Mouse (Mus musculus) heart, postnatal 10 days (tissue): ENCODE measurements at regions not wholly inside any gene's neighbourhood (a gene's known extent, or its start where the extent isn't known, plus 50 kb on each side); places are given as distances from the start of the nearest gene placed in this dataset.

ENCODE experiments used
- DNase-seq, 2 experiments: peaks; one replicate each; pipeline ENCODE4 v3.0.0; 2021
- intact Hi-C: fragments of 180-260 bp; cut with DNase I; formaldehyde crosslinking; loops from one replicate; pipeline ENCODE4 v1.15.1; 2025

DNA sequence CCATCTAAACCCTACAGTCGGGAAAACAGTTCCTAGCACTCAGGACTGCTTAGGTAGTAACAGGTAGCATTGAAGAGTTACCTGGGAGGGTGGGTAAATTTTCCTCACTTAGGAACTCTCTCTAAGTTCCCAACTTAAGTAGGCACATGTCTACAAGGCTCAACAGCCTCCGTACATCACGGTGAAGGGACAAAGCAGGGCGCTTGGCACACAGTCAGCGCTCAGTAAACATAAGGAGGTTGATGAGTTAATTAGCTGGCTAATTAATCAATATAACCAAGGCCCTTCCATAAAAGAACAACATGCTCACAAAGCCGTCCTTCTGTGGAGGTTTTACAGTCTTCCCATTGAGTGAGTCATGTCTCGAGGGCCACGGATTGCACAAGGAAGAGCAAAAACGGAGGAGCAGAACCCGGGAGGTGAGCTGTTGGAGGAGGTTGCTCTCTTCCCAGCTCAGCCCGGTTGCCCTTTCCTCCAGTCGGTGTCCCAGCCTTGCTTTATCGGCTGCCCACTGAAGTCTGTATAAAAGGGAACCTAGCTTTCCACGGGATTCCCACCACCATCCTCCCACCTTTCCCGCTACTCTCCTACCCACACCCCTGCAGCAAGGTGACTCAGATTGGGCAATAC, 180.2 kb downstream of the Ly86 start:
- DNase-seq = no peak
- intact Hi-C loops = no loop called here

DNA sequence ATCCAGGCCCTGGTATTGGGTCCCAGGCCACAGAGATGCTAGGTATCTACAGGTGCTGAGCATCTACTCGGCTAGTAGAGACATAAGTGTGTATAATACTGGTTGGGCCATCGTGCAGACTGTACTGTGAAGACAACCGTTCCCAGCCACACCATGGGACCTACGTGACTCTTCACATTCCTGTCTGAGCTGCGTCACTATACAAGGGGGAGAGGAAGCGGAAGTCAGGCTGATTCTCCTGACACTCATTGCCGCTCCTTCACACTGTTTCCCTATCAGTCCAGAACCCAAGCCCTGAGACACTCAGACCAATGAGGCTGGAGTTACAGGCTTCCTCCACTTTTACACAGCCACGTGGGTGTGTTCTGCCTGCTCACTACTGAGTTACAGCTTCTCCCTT, 181.1 kb downstream of the Ly86 start:
- DNase-seq = no peak
- intact Hi-C loops = no loop called here

- DNase-seq = no peak
- intact Hi-C loops = no loop called here
Measured at GRCm38 (mm10) chr13:37528380-37528779, 183.4 kb downstream of the Ly86 start.

DNA sequence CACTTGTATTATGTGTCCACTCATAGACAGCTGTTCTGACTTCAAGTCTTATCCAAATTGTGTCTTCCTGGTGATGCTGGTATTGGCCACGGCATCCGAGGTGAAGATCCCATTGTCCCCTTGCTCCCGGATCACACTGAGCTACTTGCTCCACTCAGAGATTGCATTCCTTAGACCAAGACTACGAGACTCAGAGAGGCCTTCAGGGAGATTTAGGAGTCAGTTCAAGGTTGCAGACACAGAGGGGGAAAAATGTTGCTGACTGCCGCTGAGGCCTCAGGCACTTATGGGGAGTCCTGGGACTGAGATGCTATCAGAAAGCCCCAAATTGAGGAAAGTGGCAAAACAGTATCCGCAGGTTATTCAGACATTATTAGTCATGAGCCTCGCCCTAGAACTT, 183.9 kb downstream of the Ly86 start:
- intact Hi-C loops = no loop called here
- DNase-seq = no peak

- DNase-seq = peak in 1 of 2 experiments; percentile 40
Measured at GRCm38 (mm10) chr13:37531512-37532183, 186.6 kb downstream of the Ly86 start.

DNA sequence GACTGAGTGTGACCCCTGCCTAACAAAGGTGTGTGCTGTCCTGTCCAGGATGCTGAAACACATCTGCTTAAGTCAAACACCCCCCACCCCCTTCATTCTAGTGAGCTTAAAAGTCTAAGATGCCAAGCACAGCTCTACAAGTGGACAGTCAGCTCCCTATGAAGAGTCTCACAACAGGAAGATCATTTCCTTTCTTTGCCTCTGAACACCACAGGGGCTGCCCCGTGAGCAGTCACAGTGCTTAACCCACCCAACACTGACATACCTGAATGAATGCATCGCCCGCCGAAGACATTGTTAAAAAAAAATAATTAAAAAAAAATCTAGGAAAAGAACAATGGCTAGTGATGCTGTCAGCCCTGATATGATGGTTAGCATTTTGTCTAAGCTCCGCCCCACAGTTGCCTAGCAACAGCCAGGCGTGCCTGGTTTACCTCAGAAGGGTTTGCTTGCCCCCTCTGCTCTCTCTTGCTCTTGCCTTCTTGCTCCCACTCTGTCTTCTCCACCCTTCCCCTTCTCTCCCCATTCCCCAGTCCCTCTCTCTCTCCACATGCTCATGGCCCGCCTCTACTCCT, 187.7 kb downstream of the Ly86 start:
- intact Hi-C loops = no loop called here
- no peak for DNase-seq

More at GRCm38 (mm10) chr13:37531512-37532183, 186.6 kb downstream of the Ly86 start:
- intact Hi-C loops = no loop called here

DNA sequence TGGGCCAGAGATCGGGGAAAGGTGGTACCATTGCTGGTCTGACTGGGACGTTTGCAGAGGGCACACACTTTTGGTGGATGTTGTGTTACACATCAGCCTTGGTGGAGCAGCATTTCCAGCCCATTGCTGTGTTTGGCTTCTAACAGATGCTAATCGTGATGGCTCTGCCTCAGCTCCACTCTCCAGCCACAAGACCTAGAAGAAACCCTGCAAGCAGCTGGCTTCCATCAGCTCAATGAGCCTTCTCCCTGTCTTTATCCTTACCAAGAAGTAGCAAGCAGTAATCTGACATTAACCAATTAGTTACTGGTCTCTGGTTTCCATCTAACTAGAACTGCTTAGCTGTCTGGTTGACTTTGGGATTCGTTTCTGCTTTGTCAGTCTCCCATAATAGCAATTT, 188.8 kb downstream of the Ly86 start:
- no peak for DNase-seq
- intact Hi-C loops = no loop called here

DNA sequence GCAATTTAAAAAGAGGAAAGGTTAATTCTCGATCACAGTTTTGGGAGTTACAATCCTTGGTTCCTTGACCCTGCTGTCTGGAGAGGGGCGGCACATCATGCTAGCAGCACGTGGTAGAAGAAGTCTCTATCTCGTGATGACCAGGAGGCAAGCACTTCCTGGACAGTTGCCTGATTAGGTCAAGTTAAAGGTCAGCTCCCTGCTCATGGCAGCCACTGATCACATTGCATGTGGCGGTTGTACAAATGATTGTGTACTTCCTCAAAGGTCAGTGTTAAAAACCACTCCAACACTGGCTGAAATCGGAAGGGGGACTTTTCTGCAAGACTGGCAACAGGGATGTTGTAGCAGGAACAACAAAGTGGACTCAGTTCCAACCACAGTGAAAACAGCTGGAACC, 192.3 kb downstream of the Ly86 start:
- intact Hi-C loops = no loop called here
- DNase-seq = no peak

GRCm38 (mm10) chr13:37537793-37538192, 192.8 kb downstream of the Ly86 start:
- no peak for DNase-seq
- intact Hi-C loops = no loop called here

DNA sequence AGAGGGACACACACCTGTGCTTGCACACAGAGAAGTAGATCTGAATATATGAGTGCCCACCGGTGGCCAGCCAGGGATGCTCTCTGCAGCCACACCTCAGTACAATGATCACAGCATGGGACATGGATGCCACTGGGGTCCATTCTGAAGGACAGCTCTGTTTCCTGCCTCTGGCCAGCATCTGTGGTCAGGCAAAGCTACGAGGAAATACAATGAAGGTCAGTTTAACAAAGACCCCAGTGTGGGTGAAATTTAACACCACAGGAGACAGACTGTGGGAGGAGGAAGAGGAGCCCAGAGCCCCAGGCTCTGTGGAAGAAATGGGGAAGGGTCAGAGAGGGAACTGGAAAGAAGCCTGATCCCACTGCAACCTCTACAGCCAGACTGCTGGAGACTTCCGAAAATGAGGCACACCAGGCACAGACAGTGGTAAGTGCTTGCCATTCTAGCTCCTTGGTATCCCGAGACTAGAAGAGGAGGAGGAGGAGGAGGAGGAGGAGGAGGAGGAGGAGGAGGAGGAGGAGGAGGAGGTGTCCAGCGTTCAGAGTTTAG, 196.0 kb downstream of the Ly86 start:
- intact Hi-C loops = loop anchor here (5.0 kb wide), 2 partner anchors 59 to 401 kb away; no protein-coding TSS in a partner anchor
- no peak for DNase-seq

DNA sequence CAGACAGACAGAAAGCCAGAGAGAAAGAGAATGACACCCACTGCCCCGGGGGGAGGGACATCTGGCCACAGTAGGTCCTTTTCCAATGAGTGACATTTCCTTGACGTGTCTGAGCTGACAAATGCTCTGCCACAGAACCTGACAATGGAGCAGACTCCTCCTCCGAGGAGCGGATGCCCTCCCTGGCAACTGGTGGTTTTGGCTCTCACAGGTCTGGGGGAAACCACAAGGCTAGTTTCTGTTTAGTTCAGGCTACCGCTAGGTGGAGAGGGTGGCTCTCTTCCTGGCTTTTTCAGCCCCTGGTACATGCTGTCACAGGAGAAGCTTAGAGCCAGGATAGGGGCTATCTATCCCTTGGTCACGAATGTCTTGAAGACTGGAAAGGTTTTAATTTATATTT, 196.7 kb downstream of the Ly86 start:
- DNase-seq = peak; percentile 75 to 79
- intact Hi-C loops = loop anchor here (5.0 kb wide), 2 partner anchors 59 to 401 kb away; no protein-coding TSS in a partner anchor

GRCm38 (mm10) chr13:37542744-37543196, 197.8 kb downstream of the Ly86 start:
- DNase-seq = no peak
- intact Hi-C loops = loop anchor here (5.0 kb wide), 2 partner anchors 60 to 400 kb away; no protein-coding TSS in a partner anchor

GRCm38 (mm10) chr13:37543788-37544187, 198.8 kb downstream of the Ly86 start:
- intact Hi-C loops = loop anchor here (5.0 kb wide), 2 partner anchors 61 to 399 kb away; no protein-coding TSS in a partner anchor
- DNase-seq = no peak

DNA sequence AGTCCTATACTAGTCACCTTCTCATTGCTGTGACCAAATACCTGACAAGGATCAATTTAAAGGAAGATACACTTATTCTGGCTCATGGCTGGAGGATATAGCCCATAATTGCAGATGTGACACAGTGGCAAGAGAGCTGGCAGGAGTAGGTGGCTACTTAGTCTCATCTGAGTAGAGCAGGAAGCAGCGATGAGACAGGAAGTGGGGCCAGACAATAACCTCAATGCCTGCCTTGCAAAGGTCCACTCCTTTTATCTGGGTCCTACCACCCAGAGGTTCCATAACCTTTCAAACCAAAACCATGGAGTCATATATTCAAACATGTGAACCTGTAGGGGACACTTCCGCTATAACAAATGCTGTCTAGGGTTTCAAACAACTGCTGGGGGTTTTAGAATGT, 199.7 kb downstream of the Ly86 start:
- intact Hi-C loops = loop anchor here (5.0 kb wide), 3 partner anchors 62 to 398 kb away; no protein-coding TSS in a partner anchor
- no peak for DNase-seq

- intact Hi-C loops = loop anchor here (5.0 kb wide), 1 partner anchor 281 kb away; no protein-coding TSS in a partner anchor
- DNase-seq = no peak
Measured at GRCm38 (mm10) chr13:37546556-37546955, 201.5 kb downstream of the Ly86 start.

GRCm38 (mm10) chr13:37550584-37550983, 205.6 kb downstream of the Ly86 start:
- intact Hi-C loops = no loop called here
- no peak for DNase-seq

DNA sequence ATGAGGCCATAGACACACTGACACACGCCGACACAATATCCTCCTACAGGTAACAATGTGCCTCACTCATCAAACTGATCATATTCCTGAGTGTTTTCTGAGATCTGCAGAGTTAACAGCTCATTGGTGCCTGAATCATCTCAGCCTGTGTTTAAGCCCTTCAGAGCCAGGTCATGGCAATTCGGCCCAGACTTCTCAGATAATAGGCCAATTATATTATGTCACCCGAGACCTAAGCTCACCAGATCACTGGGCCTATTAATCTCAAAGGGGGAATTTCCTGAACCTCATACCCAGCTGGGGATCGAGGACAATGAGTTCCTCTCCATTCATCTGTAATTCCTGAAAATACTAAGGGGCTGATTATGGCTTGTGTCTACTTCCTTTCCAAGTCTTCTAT, 208.4 kb downstream of the Ly86 start:
- no peak for DNase-seq
- intact Hi-C loops = no loop called here

GRCm38 (mm10) chr13:37557183-37557582, 212.2 kb downstream of the Ly86 start:
- DNase-seq = no peak
- intact Hi-C loops = no loop called here

DNA sequence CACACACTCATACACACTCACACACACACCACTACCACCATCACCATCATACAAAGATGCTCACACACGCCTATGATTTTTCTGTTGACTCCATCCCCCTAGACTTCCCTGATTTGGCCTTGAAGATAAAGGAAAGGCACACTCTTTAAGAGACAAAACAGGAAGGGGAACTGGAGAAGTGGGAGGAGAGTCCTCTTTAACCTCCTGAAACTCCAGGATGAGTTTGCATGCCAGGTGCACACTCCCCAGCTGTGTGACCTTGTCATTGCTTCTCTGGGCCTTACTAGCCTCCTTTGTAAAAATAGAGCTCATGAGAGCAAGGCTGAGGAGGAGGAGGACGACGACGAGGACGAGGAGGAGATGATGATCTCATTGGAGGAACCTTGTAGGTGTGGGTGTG, 212.8 kb downstream of the Ly86 start:
- intact Hi-C loops = no loop called here
- no peak for DNase-seq

DNA sequence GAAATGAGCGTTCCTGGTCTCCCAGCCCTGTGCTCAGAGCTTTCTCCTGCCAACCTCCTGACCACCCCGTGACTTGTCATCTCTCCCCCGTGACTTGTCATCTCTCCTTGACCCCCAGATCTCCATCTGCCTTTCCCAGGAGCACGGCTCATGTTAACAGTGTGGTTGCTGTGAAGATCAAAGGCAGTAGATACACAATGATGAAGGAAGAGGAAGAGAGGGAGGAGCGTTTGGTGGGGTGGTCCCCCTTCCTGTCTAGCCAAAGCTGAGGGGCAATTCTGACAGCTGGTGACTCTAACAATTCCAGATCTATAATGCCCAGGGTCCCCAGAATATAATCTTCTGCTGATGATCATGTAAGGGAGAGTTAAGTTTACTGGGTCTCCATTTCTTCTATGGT, 214.0 kb downstream of the Ly86 start:
- intact Hi-C loops = no loop called here
- DNase-seq = no peak

- intact Hi-C loops = loop anchor here (5.0 kb wide), 1 partner anchor 42 kb away; no protein-coding TSS in a partner anchor
Measured at GRCm38 (mm10) chr13:37559706-37560313, 214.8 kb downstream of the Ly86 start.

More at GRCm38 (mm10) chr13:37559706-37560313, 214.8 kb downstream of the Ly86 start:
- no peak for DNase-seq
